Mouse (Mus musculus): ENCODE results near the gene Slc19a2.

GRCm38 (mm10) chr1:164276552-164276951 lies 27.7 kb downstream of the Slc19a2 start:
- TF ChIP-seq CTCF (IDR thresholded peaks at IDR 0.05; ENCODE audit: extremely low read depth, insufficient read depth, insufficient read length, insufficient replicate concordance), result no peak
- TF ChIP-seq POLR2A (IDR thresholded peaks at IDR 0.05; ENCODE audit: low read depth, low read length), result no peak

Data from spleen, adult 2 months (tissue).